ENCODE assay signal across 8 mouse cellular contexts in genomic region chr11:101260826-101261380, GRCm38 (mm10). TPM values are rescaled to one million over a fixed set of nuclear protein-coding genes. Genes with fewer than 3 reads are reported as not detected.
DNase-seq lines count a peak whose midpoint lies in the region; ATAC-seq lines count a peak whose summit lies in the region.

No protein-coding gene starts in this region.

- H3K27ac ChIP-seq in lung, embryonic 16.5 days (ENCODE audit: low read length) = peak overlapping the region; percentile 76; the same call in 1 of the 2 replicates
- 0 out of 2 replicates have a peak overlapping the region, but pooled peaks have one; percentile 38 for H3K27ac ChIP-seq in forebrain, embryonic 12.5 days
- H3K27ac ChIP-seq in limb, embryonic 12.5 days = peak overlapping the region; percentile 89
- no peak overlapping the region for H3K27ac ChIP-seq in neural tube, embryonic 12.5 days

- no peaks in the 10 kb centered on the region for H3K9me3 ChIP-seq in lung, embryonic 16.5 days (ENCODE audit: control insufficient read depth, low read length)
- no peaks in the 10 kb centered on the region for H3K9me3 ChIP-seq in forebrain, embryonic 12.5 days
- no peaks in the 10 kb centered on the region for H3K9me3 ChIP-seq in limb, embryonic 12.5 days
- H3K9me3 ChIP-seq in neural tube, embryonic 12.5 days = no peaks in the 10 kb centered on the region

- H3K27me3 ChIP-seq in lung, embryonic 16.5 days (ENCODE audit: control insufficient read depth, insufficient read depth, low read depth, low read length) = peaks cover 33% of the 10 kb centered on the region
- H3K27me3 ChIP-seq in forebrain, embryonic 12.5 days = peaks cover 50% of the 10 kb centered on the region
- peaks cover 45% of the 10 kb centered on the region for H3K27me3 ChIP-seq in limb, embryonic 12.5 days
- peaks cover 51% of the 10 kb centered on the region for H3K27me3 ChIP-seq in neural tube, embryonic 12.5 days (replicated peaks)

- under 1% methylated on average over 30 of the region's 30 CpGs for WGBS in lung, embryonic 16.5 days
- 0% methylated on average over 30 of the region's 30 CpGs for WGBS in forebrain, embryonic 12.5 days
- 0% methylated on average over 30 of the region's 30 CpGs for WGBS in limb, embryonic 12.5 days
- WGBS in neural tube, embryonic 12.5 days = under 1% methylated on average over 30 of the region's 30 CpGs

- peak overlapping the region; percentile 54 for H3K4me3 ChIP-seq in lung, embryonic 16.5 days (ENCODE audit: low read length)
- peak overlapping the region; percentile 49 for H3K4me3 ChIP-seq in forebrain, embryonic 12.5 days (replicated peaks)
- H3K4me3 ChIP-seq in limb, embryonic 12.5 days (replicated peaks) = peak overlapping the region; percentile 59
- H3K4me3 ChIP-seq in neural tube, embryonic 12.5 days = peak overlapping the region; percentile 45

- H3K4me2 ChIP-seq in lung, embryonic 16.5 days (ENCODE audit: low read depth, low read length) = peak overlapping the region; percentile 97
- H3K4me2 ChIP-seq in forebrain, embryonic 12.5 days = peak overlapping the region; percentile 96
- H3K4me2 ChIP-seq in limb, embryonic 12.5 days = peak overlapping the region; percentile 97
- peak overlapping the region; percentile 95 for H3K4me2 ChIP-seq in neural tube, embryonic 12.5 days (replicated peaks)

- H3K9ac ChIP-seq in lung, embryonic 16.5 days (ENCODE audit: low read length) = peak overlapping the region; percentile 77
- H3K9ac ChIP-seq in forebrain, embryonic 12.5 days = peak overlapping the region; percentile 67
- H3K9ac ChIP-seq in limb, embryonic 12.5 days (replicated peaks) = peak overlapping the region; percentile 72
- peak overlapping the region; percentile 72 for H3K9ac ChIP-seq in neural tube, embryonic 12.5 days

- ATAC-seq in lung, embryonic 16.5 days (ENCODE audit: low read depth) = peak; percentile 7; the same call in 1 of the 2 replicates
- ATAC-seq in forebrain, embryonic 12.5 days (ENCODE audit: low FRiP score) = no peak
- ATAC-seq in limb, embryonic 12.5 days (ENCODE audit: insufficient number of reproducible peaks, insufficient read depth, low FRiP score, low TSS enrichment, low read depth) = no peak
- peak; percentile 35 for ATAC-seq in neural tube, embryonic 12.5 days (ENCODE audit: low FRiP score, low read depth)

- H3K4me1 ChIP-seq in lung, embryonic 16.5 days (replicated peaks; ENCODE audit: control insufficient read depth, insufficient read depth, low read length) = peaks cover 35% of the 10 kb centered on the region
- peaks cover 59% of the 10 kb centered on the region for H3K4me1 ChIP-seq in forebrain, embryonic 12.5 days
- peaks cover 50% of the 10 kb centered on the region for H3K4me1 ChIP-seq in limb, embryonic 12.5 days (replicated peaks)
- peaks cover 58% of the 10 kb centered on the region for H3K4me1 ChIP-seq in neural tube, embryonic 12.5 days

- intact Hi-C loops in left cerebral cortex, postnatal 25 days (cut with DNase I) = no loop called here

- DNase-seq in lung, postnatal 14 days = no peak
- DNase-seq in left cerebral cortex, adult 9 months (ENCODE audit: low spot score in 2 of 2) = no peak
- DNase-seq in urinary bladder, postnatal 36 days (ENCODE audit: low spot score in 2 of 2) = no peak
- DNase-seq in left cerebral cortex, postnatal 25 days (ENCODE audit: low spot score in 2 of 2) = no peak

- peaks cover 6% of the 10 kb centered on the region for H3K36me3 ChIP-seq in lung, embryonic 16.5 days (ENCODE audit: control insufficient read depth, insufficient read depth, low read length)
- peaks cover 11% of the 10 kb centered on the region; the same call in 1 of the 2 replicates for H3K36me3 ChIP-seq in forebrain, embryonic 12.5 days (replicated peaks)
- H3K36me3 ChIP-seq in limb, embryonic 12.5 days = peaks cover 18% of the 10 kb centered on the region
- peaks cover 7% of the 10 kb centered on the region; the same call in 1 of the 2 replicates for H3K36me3 ChIP-seq in neural tube, embryonic 12.5 days

RNA-seq across cellular contexts. Expression of gene Wnk4, which starts 0.5 kb away (rescaled TPM):
- polyA plus RNA-seq in lung, embryonic 16.5 days (2015; fragmentation: Nextera tagmentation; extraction: Ambion mirVana) = 5.3 and 5.8 TPM in 2 replicates
- polyA plus RNA-seq in forebrain, embryonic 12.5 days (2016; fragmentation: Nextera tagmentation; extraction: Ambion mirVana) = 5.7 and 7.5 TPM in 2 replicates
- 9.4 and 12.4 TPM in 2 replicates for polyA plus RNA-seq in limb, embryonic 12.5 days (2016; fragmentation: Nextera tagmentation; extraction: Ambion mirVana)
- polyA plus RNA-seq in neural tube, embryonic 12.5 days (2016; fragmentation: Nextera tagmentation; extraction: Ambion mirVana) = 6.2 and 7.5 TPM in 2 replicates
- 1 to 10 TPM; 2.2 to 7.9 TPM for total RNA-seq in left cerebral cortex, postnatal 25 days (2021)

RNA-seq across cellular contexts. Expression of gene Vps25, which starts 7.4 kb away (rescaled TPM):
- 132 and 135 TPM in 2 replicates for polyA plus RNA-seq in lung, embryonic 16.5 days (2015; fragmentation: Nextera tagmentation; extraction: Ambion mirVana)
- 90.4 and 93.1 TPM in 2 replicates for polyA plus RNA-seq in forebrain, embryonic 12.5 days (2016; fragmentation: Nextera tagmentation; extraction: Ambion mirVana)
- 94.1 and 104 TPM in 2 replicates for polyA plus RNA-seq in limb, embryonic 12.5 days (2016; fragmentation: Nextera tagmentation; extraction: Ambion mirVana)
- 101 and 103 TPM in 2 replicates for polyA plus RNA-seq in neural tube, embryonic 12.5 days (2016; fragmentation: Nextera tagmentation; extraction: Ambion mirVana)
- total RNA-seq in left cerebral cortex, postnatal 25 days (2021) = 10 to 100 TPM; 62.4 to 65.7 TPM

RNA-seq across cellular contexts. Expression of gene Ramp2, which starts 15.1 kb away (rescaled TPM):
- polyA plus RNA-seq in lung, embryonic 16.5 days (2015; fragmentation: Nextera tagmentation; extraction: Ambion mirVana) = 312 and 337 TPM in 2 replicates
- 43.7 and 49.6 TPM in 2 replicates for polyA plus RNA-seq in forebrain, embryonic 12.5 days (2016; fragmentation: Nextera tagmentation; extraction: Ambion mirVana)
- 53.0 and 61.5 TPM in 2 replicates for polyA plus RNA-seq in limb, embryonic 12.5 days (2016; fragmentation: Nextera tagmentation; extraction: Ambion mirVana)
- polyA plus RNA-seq in neural tube, embryonic 12.5 days (2016; fragmentation: Nextera tagmentation; extraction: Ambion mirVana) = 73.4 and 79.4 TPM in 2 replicates
- total RNA-seq in left cerebral cortex, postnatal 25 days (2021) = 10 to 100 TPM; 39.9 to 44.5 TPM

RNA-seq across cellular contexts. Expression of gene Cntd1, which starts 17.9 kb away (rescaled TPM):
- polyA plus RNA-seq in lung, embryonic 16.5 days (2015; fragmentation: Nextera tagmentation; extraction: Ambion mirVana) = 1.9 and 3.2 TPM in 2 replicates
- 1.6 TPM in 2 replicates for polyA plus RNA-seq in forebrain, embryonic 12.5 days (2016; fragmentation: Nextera tagmentation; extraction: Ambion mirVana)
- 1.0 and 1.6 TPM in 2 replicates for polyA plus RNA-seq in limb, embryonic 12.5 days (2016; fragmentation: Nextera tagmentation; extraction: Ambion mirVana)
- 1.1 and 1.3 TPM in 2 replicates for polyA plus RNA-seq in neural tube, embryonic 12.5 days (2016; fragmentation: Nextera tagmentation; extraction: Ambion mirVana)
- total RNA-seq in left cerebral cortex, postnatal 25 days (2021) = under 1 TPM; 0.21 to 0.27 TPM

RNA-seq across cellular contexts. Expression of gene Coa3, which starts 18.0 kb away (rescaled TPM):
- 184 and 187 TPM in 2 replicates for polyA plus RNA-seq in lung, embryonic 16.5 days (2015; fragmentation: Nextera tagmentation; extraction: Ambion mirVana)
- 178 and 183 TPM in 2 replicates for polyA plus RNA-seq in forebrain, embryonic 12.5 days (2016; fragmentation: Nextera tagmentation; extraction: Ambion mirVana)
- polyA plus RNA-seq in limb, embryonic 12.5 days (2016; fragmentation: Nextera tagmentation; extraction: Ambion mirVana) = 193 and 204 TPM in 2 replicates
- polyA plus RNA-seq in neural tube, embryonic 12.5 days (2016; fragmentation: Nextera tagmentation; extraction: Ambion mirVana) = 201 and 213 TPM in 2 replicates
- 10 to 100 TPM; 95.3 to 98.8 TPM for total RNA-seq in left cerebral cortex, postnatal 25 days (2021)

Comparison
In these comparisons a context has a peak if more than half of its experiments do, and no peak if none do; other contexts are left out.
1. ATAC-seq: peak in lung, embryonic 16.5 days (single experiment) and neural tube, embryonic 12.5 days (single experiment); none in forebrain, embryonic 12.5 days (single experiment) and limb, embryonic 12.5 days (single experiment).
2. Peak in every context shown above with its lines, with median percentiles within 50 percentile points of each other: H3K4me2 ChIP-seq, H3K4me3 ChIP-seq and H3K9ac ChIP-seq.